Mouse (Mus musculus) cerebellum, adult 9-10 months (tissue): ENCODE data around the gene Mrrf.
A peak's percentile ranks its signal among the peaks of the same experiment; 100 is the strongest.

Experiments
- DNase-seq: peaks from one replicate; pipeline ENCODE4 v3.0.0; 2022

Mrrf gene

DNA sequence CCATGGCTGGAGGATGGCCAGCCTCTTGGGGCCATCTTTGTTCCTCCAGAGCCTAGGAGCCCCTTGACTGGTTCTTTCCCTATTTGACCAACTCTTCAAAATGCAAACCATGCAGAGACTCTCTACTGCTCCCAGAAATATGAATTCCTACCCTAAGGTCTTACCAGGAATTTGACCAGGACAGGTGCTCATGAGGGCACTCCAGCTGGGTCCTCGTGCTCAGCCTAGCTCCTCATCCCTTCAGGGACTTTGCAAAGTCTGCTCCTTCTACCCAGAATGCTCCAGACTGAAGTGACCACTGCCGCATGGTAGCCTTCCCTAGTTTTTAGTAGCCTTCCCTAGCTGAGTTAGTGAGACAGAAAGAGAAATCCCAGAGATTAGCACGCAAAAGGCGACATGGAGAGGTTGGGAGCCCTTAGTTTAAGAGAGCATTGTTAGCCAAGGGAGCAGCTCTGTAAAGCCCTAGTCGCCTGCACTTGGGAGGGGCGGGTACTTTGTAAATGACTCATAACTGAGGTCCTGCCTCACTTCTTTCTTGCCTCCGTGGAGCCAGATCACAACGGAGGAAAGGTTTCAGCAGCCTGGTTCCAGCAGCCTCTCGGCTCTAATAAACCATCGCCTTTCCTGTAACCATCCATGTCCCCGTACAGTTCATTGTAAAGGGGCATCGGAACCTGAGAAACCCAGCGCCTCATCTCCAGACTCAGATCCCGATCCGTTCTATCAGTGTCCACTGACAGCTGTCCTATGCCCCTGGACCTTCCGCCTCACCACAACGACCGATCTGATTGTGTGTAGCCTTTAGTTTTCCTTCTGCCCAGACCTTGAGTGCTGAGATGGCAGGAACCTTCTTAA is 65.8 kb downstream of the Mrrf start:
- DNase-seq: no peak

DNA sequence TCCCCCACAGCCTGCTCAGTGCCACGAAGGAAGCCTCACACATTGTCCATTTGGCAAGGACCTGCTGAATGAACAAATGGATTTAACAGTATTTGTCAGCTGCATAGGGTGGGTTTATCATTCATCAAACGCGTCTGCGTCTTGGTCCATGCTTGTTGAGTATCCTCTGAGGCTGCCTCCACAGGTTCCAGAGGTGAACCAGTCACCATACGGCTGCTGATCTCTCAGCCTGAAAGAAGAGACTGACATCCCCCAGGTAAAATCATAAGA is 66.4 kb downstream of the Mrrf start:
- no peak for DNase-seq

- DNase-seq: no peak
Measured at GRCm38 (mm10) chr2:36203011-36203825, 67.0 kb downstream of the Mrrf start.

DNA sequence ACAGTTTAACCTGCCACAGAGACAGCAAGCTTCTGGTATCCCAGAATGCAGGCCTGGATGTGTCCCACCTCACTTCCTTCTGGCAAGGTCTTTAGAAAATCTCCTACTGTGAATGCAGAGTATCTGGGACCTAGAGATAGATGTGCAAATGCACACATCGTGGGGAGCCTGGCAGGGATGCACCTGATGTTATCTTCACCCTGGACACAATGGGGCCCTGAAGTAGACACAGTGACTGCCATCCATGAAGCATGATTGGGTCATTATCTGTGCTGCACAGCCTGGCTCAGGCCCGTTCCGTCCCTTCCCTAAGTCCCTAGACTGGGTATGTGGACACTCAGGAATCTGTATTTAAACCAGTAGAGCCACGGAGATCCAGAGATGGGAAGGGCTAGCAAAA is 68.4 kb downstream of the Mrrf start:
- no peak for DNase-seq

DNA sequence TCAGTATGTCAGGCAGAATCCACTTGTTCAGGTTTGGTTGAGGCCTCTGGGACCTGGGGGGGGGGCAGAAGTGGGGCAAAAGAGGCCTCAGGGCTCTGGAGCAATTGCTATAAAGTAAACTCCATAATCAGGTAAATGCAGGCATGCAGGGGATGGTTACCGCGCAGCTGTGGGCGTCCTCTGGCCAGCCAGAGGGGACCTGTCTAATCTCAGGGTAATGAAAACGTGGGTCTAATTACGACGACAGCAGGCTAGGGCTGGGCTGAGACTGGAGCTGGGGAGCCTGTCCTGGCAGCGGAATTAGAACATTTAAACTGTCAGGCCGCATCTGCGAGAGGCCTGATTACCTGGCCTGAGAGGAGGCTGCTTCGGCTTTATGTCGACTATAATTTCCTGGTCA is 70.9 kb downstream of the Mrrf start:
- no peak for DNase-seq

GRCm38 (mm10) chr2:36210796-36211195 is 74.6 kb downstream of the Mrrf start:
- DNase-seq: no peak

DNA sequence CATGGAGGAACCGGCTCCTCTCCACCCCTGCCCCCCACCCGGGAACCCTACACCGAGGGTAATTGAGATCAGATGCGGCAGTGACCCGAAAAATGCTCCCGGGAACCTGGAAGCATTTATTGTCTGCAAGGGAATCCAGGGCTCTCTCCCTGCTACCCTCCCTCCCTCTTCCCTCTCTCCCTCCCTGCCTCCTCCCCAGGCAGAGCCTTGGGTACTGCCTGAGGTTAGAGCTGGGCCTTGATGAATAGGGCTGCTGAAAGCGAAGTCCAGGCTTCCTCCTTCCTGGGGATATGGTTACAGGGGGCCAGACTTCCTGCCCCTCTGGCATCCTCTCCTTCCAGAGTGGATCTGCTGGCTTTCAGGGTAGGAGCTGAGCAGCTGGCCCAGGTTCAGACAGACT is 75.6 kb downstream of the Mrrf start:
- DNase-seq: no peak

DNA sequence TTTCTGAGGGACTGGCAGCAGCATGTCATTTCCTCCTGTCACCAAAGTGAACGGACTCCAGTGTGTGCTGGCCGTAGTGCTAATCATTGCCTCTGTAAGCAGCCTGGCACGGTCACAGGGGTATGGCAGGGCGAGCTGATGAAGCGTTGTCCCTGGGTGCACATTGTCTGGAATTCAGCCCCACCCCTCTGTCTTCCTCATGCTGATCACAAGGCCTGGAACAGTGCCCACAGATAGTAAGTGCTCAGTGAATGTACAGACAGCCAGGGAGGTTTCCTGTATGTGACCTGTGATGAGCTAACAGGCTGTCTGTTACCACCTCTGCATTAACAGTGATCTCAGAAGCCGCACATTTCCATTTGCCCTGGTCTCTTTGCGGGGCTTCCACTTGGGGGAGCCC is 76.9 kb downstream of the Mrrf start:
- DNase-seq: no peak

DNA sequence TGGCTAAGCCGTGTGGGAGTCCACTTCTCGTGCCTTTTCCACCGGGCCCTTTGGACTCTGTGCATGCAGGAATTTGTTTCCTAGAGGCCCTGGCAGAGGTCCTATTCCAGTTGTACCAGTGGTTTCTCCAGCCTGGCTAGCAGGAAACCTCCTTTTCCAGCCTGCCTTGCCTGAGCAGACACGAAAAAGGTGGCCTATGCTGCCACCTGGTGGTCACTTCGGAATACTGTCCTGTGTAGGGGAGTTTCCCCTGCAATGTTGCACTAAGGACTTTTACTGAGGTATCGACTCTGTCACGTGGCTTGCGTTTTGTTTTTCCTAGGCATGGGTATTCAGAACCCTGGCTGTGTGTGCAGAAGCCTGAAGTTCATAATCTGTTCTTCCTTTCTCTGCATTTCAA is 77.8 kb downstream of the Mrrf start:
- peak; percentile 74 for DNase-seq

- no peak for DNase-seq
Measured at GRCm38 (mm10) chr2:36214425-36214824, 78.2 kb downstream of the Mrrf start.

GRCm38 (mm10) chr2:36215203-36215739 is 79.1 kb downstream of the Mrrf start:
- no peak for DNase-seq

DNA sequence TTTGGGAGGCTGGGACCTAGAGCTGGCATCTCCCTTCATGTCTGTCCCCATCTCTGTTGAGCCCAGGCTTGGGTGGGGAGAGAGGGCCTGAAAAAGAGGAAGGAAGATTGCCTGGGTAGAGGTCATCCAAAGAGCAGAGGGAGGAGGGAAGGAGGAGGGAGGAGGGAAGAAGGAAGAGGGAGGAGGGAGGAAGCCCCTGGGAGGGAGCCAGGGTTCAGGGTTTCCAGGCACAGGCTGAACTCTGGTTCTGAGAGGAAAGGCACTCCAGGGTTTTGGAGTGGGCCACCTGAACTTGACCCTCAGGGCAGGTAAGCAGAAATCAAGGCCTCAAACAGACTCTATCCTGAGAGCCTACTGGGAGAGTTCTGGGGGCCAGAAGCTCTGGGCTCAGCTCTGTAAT is 80.4 kb downstream of the Mrrf start:
- DNase-seq: no peak

GRCm38 (mm10) chr2:36216953-36217573 is 80.9 kb downstream of the Mrrf start:
- no peak for DNase-seq

- DNase-seq: no peak
Measured at GRCm38 (mm10) chr2:36217692-36218233, 81.6 kb downstream of the Mrrf start.

- no peak for DNase-seq
Measured at GRCm38 (mm10) chr2:36220106-36220505, 83.9 kb downstream of the Mrrf start.

DNA sequence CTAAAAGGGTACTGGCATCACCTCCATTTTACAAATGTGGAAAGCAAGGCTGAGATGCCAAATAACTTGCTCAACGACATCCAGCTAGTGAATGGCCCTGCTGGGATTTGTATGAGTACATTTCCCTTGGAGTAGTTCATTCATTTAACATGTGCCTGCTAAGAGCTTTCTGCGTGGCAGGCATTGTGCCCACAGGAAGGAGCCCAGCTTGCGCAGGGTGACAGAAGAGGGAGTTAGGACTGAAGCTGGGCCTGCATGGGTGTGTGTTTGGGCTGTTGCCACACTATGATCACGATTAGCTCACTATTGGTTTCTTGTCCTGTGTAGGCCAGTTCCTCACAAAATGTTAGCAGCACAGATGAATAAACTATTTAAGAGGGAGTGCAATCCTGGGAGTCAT is 84.7 kb downstream of the Mrrf start:
- DNase-seq: no peak

DNA sequence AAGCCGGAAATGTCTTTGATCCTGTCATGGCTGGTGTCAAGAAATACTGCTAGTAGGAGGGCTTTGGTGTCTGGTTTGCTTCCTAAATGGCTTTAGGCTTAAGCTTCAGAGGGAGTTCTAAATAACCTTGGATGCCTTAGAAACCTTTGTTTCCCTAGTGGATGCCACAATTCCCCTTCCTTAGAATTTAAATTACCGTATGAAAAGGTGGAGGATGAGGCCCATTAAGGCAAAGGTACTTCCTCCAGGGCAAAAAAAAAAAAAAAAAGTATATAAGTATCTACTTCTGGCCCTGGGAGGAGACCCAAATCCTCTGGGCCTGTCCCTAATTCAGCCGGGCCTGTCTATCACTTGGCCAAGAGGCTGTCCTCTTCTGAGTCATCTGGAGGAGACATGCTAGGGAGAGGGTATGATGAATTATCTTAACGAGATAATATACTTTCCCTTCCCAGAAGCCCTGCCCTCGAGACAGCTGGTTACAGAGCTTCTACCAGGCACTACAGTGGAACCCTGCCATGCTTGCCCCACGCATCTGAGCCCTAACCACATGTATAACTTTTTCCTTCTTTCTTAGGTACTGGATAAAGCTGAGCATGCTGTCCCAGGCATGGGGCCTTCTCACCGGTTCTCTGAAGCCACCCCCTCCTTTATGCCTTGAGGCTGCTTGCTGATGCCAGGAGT is 86.1 kb downstream of the Mrrf start:
- DNase-seq: no peak

DNA sequence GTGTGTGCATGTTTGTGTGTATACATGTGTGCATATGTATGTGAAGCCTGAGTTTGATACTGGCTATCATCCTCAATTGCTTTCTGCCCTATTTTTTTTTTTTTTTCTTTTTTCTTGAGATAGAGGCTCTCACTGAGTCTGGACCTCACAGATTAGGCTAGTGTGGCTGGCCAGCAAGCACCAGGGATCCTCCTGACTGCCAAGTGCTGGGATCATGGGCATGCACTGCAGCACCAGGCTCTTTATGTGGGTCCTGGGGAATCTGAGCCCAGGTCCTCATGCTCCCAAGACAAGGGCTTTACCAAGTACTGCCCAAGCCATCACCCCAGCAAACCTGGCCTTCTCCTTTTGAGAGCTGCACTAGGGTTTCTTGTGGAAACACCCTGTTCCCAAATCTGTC is 87.2 kb downstream of the Mrrf start:
- no peak for DNase-seq

DNA sequence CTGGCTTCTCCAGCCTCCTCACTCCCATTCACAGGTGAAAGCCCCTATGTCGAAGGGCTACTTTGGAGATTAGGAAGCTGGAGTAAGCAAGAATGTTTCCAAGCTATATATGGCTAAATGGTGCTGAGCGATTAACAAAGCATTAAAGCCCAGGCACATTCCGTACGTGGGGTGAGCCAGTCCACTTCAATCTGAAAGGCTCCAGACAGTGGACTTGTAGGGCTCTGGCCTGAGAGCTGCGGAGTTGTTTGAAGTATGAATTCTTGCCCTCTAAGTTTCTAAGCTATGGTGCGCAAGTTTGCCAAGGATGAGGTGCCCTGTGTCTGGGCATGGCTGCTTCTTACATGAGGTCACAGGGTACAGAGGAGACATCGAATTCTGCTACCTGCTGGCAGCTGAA is 88.0 kb downstream of the Mrrf start:
- DNase-seq: no peak

DNA sequence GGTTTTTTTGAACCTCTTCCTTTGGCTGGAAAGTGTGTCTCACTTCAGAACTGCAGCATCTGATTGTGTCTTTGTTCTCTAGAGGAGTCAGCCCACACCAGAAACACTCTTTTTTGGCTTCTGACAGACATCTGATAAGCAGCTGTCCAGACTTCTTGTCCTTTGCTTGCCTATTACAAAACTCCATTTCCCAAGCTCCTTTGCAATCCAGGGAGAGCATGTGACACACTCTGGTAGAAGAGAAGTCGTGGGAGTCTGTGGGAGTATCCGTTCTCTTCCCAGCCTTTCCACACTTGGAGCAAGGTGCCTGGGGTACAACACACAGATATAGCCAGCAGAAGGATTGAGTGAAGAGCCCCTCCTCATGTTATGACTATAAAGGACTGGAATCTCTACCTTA is 88.4 kb downstream of the Mrrf start:
- DNase-seq: no peak

GRCm38 (mm10) chr2:36230366-36230765 is 94.2 kb downstream of the Mrrf start, which contains the start of gene Ptgs1:
TSS of gene Ptgs1 (plus strand) at chr2:36230426.
- DNase-seq: no peak

DNA sequence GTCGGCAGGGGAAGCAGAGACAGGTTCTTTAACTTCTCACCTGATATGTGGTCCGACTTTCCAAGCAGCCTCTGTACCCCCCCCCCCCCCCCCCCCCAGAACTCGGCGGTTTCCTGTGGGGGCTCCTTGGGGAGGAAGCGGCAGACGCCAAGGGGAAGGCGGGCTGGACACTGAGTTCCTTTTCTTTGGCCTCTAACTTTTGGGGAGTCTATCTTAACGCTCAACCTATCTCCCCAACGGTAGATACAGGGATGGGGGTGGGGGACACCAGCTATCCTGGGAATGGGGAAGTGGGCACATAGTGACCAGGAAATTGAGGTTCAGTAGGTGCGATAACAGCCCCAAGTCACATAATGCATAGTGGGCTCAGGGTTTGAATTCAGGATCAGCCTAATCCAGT is 94.8 kb downstream of the Mrrf start:
- DNase-seq: no peak
